Mouse (Mus musculus) T-helper 17 cell (primary cell): ENCODE data around the gene Trmt1.

Experiments used
- in situ Hi-C, 2 experiments: fragments of 300-600 bp; cut with MboI, MseI; formaldehyde crosslinking; loops; 1 replicate in 1 of 2; 2 replicates in 1 of 2; pipeline ENCODE4 v1.15.1; 2025; ENCODE audit warnings: high pct_unique_total_duplicates in 2 of 2

Gene Trmt1

GRCm38 (mm10) chr8:84707267-84707883 is 21.3 kb downstream of the Trmt1 start:
- in situ Hi-C loops = no loop called here

GRCm38 (mm10) chr8:84708071-84708541 is 22.0 kb downstream of the Trmt1 start:
- in situ Hi-C loops = no loop called here

GRCm38 (mm10) chr8:84708774-84709475 is 22.8 kb downstream of the Trmt1 start:
- in situ Hi-C loops = no loop called here

GRCm38 (mm10) chr8:84709931-84710330 is 23.8 kb downstream of the Trmt1 start:
- in situ Hi-C loops = loop anchor here (5.0 to 10.0 kb wide), 2 partner anchors 95 to 112 kb away; partner anchors contain the start of genes Dand5 (in 1 of the 2) and Nfix (in 1 of the 2)

- in situ Hi-C loops = loop anchor here (5.0 to 10.0 kb wide), 2 partner anchors 93 to 111 kb away; partner anchors contain the start of genes Dand5 (in 1 of the 2) and Nfix (in 1 of the 2)
Measured at GRCm38 (mm10) chr8:84711312-84711711, 25.2 kb downstream of the Trmt1 start.

- in situ Hi-C loops = loop anchor here (5.0 to 10.0 kb wide), 2 partner anchors 93 to 110 kb away; partner anchors contain the start of genes Dand5 (in 1 of the 2) and Nfix (in 1 of the 2)
Measured at GRCm38 (mm10) chr8:84711933-84712758, 26.0 kb downstream of the Trmt1 start.

GRCm38 (mm10) chr8:84712759-84713120 is 26.6 kb downstream of the Trmt1 start:
- in situ Hi-C loops = loop anchor here (5.0 to 10.0 kb wide), 2 partner anchors 92 to 110 kb away; partner anchors contain the start of genes Dand5 (in 1 of the 2) and Nfix (in 1 of the 2)

- in situ Hi-C loops = loop anchor here (5.0 to 10.0 kb wide), 2 partner anchors 91 to 109 kb away; partner anchors contain the start of genes Dand5 (in 1 of the 2) and Nfix (in 1 of the 2)
Measured at GRCm38 (mm10) chr8:84713381-84713780, 27.3 kb downstream of the Trmt1 start.

GRCm38 (mm10) chr8:84714161-84714560 is 28.1 kb downstream of the Trmt1 start:
- in situ Hi-C loops = loop anchor here (5.0 to 10.0 kb wide), 2 partner anchors 91 to 108 kb away; partner anchors contain the start of genes Dand5 (in 1 of the 2) and Nfix (in 1 of the 2)

GRCm38 (mm10) chr8:84715893-84716468 is 29.9 kb downstream of the Trmt1 start:
- in situ Hi-C loops = loop anchor here in 1 of 2 experiments (10.0 kb wide), 1 partner anchor 89 kb away; the partner anchor contains the start of gene Nfix

GRCm38 (mm10) chr8:84716790-84717189 is 30.7 kb downstream of the Trmt1 start:
- in situ Hi-C loops = loop anchor here in 1 of 2 experiments (10.0 kb wide), 1 partner anchor 88 kb away; the partner anchor contains the start of gene Nfix

- in situ Hi-C loops = loop anchor here in 1 of 2 experiments (10.0 kb wide), 1 partner anchor 86 kb away; the partner anchor contains the start of gene Nfix
Measured at GRCm38 (mm10) chr8:84718476-84718875, 32.4 kb downstream of the Trmt1 start.

GRCm38 (mm10) chr8:84718959-84719690 is 33.0 kb downstream of the Trmt1 start:
- in situ Hi-C loops = loop anchor here in 1 of 2 experiments (10.0 kb wide), 1 partner anchor 86 kb away; the partner anchor contains the start of gene Nfix

GRCm38 (mm10) chr8:84722530-84722849 is 36.4 kb downstream of the Trmt1 start:
- in situ Hi-C loops = no loop called here

GRCm38 (mm10) chr8:84722850-84723570 is 36.9 kb downstream of the Trmt1 start, which contains the start of gene G430095P16Rik:
TSS of gene G430095P16Rik (plus strand) at chr8:84723007.
- in situ Hi-C loops = no loop called here

GRCm38 (mm10) chr8:84723571-84723900 is 37.4 kb downstream of the Trmt1 start:
- in situ Hi-C loops = no loop called here

- in situ Hi-C loops = no loop called here
Measured at GRCm38 (mm10) chr8:84724683-84725082, 38.6 kb downstream of the Trmt1 start.

- in situ Hi-C loops = no loop called here
Measured at GRCm38 (mm10) chr8:84725246-84725940, 39.3 kb downstream of the Trmt1 start.

- in situ Hi-C loops = no loop called here
Measured at GRCm38 (mm10) chr8:84725941-84726259, 39.8 kb downstream of the Trmt1 start.
